Mouse (Mus musculus): ENCODE data around the gene Tbc1d10a. TPM values are rescaled to one million over a fixed set of nuclear protein-coding genes. Genes with fewer than 3 reads are reported as not detected.

The Tbc1d10a gene
- total and polyA plus RNA-seq, 3 experiments = 23.0 to 27.4 TPM; not detected in 1

DNA sequence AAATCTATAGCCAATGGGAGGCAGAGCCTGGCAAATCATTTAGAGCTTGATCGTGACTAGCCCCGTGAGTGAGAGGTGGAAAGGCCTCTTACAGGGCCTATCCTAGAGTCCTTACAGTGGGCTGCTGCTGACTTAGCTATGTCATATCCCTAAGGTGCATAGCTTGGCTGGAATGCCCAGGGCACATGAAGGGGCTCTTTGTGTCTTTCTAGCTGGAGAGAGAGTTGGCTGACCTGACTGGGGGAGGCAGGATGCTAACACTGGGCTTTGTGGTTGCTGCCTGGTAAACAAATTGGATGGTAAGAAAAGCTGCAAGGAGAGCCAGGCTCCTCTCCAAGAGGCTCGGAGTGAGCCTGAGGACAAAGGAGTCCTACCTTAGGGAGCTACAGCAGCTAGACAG is 6.2 kb downstream of the Tbc1d10a start:
- no peaks in the 10 kb centered on the region for H3K27me3 ChIP-seq (ENCODE audit: control insufficient read depth in 1 of 2, insufficient read depth in 2 of 2, low read length in 2 of 2)
- H3K4me3 ChIP-seq (ENCODE audit: control insufficient read depth in 1 of 2, insufficient read depth in 1 of 2, low read depth in 2 of 2, low read length in 2 of 2) = no peak overlapping the region
- no peaks in the 10 kb centered on the region for H3K79me2 ChIP-seq (ENCODE audit: control insufficient read depth, insufficient read depth, low read length, poor library complexity)
- H3K9ac ChIP-seq (ENCODE audit: control insufficient read depth, low read depth, low read length, poor library complexity, severe bottlenecking) = no peak overlapping the region
- TF ChIP-seq ZKSCAN1 (IDR thresholded peaks at IDR 0.05; ENCODE audit: low read depth, low read length) (no peak), MAX (IDR thresholded peaks at IDR 0.05; ENCODE audit: low read length) (no peak), TBP (IDR thresholded peaks at IDR 0.05; ENCODE audit: low read depth, low read length) (no peak), ZNF384 (IDR thresholded peaks at IDR 0.05; ENCODE audit: low read depth, low read length) (no peak), CTCF (IDR thresholded peaks at IDR 0.05 in 2 of 3, conservative IDR thresholded peaks at IDR 0.05 in 1 of 3; ENCODE audit: control insufficient read depth in 1 of 3, insufficient read depth in 1 of 3, low read depth in 2 of 3, low read length in 3 of 3, poor library complexity in 1 of 3, severe bottlenecking in 1 of 3) (no peak), NRF1 (IDR thresholded peaks at IDR 0.05; ENCODE audit: insufficient read depth, low read depth, low read length, poor library complexity, severe bottlenecking) (no peak), USF2 (IDR thresholded peaks at IDR 0.05; ENCODE audit: borderline replicate concordance in 1 of 2, insufficient read depth in 1 of 2, low read depth in 1 of 2, low read length in 2 of 2) (no peak), BHLHE40 (IDR thresholded peaks at IDR 0.05; ENCODE audit: borderline replicate concordance, low read depth, low read length) (no peak), HCFC1 (IDR thresholded peaks at IDR 0.05; ENCODE audit: low read depth, low read length) (no peak), POLR2A (IDR thresholded peaks at IDR 0.05; ENCODE audit: control insufficient read depth in 1 of 2, insufficient read depth in 1 of 2, low read depth in 1 of 2, low read length in 2 of 2, poor library complexity in 1 of 2) (no peak), GATA1 (IDR thresholded peaks at IDR 0.05; ENCODE audit: low read depth, low read length) (no peak), SMC3 (IDR thresholded peaks at IDR 0.05; ENCODE audit: low read depth, low read length) (no peak), NELFE (IDR thresholded peaks at IDR 0.05; ENCODE audit: low read depth, low read length) (no peak), MEF2A (IDR thresholded peaks at IDR 0.05; ENCODE audit: extremely low read depth, insufficient replicate concordance, low read depth, low read length, poor library complexity, severe bottlenecking) (no peak), ETS1 (IDR thresholded peaks at IDR 0.05; ENCODE audit: low read depth, low read length) (no peak)
- peaks cover 0 to 2% of the 10 kb centered on the region in 2 experiments; a peak in 2 of 4 replicates for H3K4me1 ChIP-seq (ENCODE audit: control insufficient read depth in 1 of 2, insufficient read depth in 2 of 2, low read length in 2 of 2)
- no peak for DNase-seq (ENCODE audit: low read depth, low spot score)
- no peaks in the 10 kb centered on the region; a peak in 1 of 4 replicates for H3K36me3 ChIP-seq (ENCODE audit: control insufficient read depth in 1 of 2, insufficient read depth in 2 of 2, low read length in 2 of 2)
- H3K9me3 ChIP-seq (replicated peaks; ENCODE audit: insufficient read depth, low read length) = no peaks in the 10 kb centered on the region
- no peak overlapping the region for H3K27ac ChIP-seq (ENCODE audit: control insufficient read depth, low read depth, low read length)

DNA sequence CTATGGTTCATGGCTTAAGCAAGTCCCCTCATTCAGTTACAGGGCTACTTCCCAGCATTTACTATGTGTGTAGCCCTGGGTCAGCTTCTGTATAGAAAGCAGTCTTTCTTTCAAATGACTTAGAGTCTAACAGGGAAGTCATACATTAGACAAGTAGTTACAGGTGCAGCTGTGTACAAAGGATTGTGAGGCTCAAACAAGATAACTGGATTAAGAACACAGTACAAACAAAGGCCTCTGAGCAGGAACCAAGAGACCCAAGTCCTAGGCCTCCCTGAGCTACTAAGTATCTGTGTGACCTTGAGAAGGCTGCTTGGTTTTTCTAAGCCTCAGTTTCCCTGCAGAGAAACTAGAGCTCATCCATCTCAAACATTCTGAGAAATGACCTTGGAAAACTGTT is 6.8 kb downstream of the Tbc1d10a start:
- no peak overlapping the region for H3K9ac ChIP-seq (ENCODE audit: control insufficient read depth, low read depth, low read length, poor library complexity, severe bottlenecking)
- no peak overlapping the region for H3K4me3 ChIP-seq (ENCODE audit: control insufficient read depth in 1 of 2, insufficient read depth in 1 of 2, low read depth in 2 of 2, low read length in 2 of 2)
- H3K79me2 ChIP-seq (ENCODE audit: control insufficient read depth, insufficient read depth, low read length, poor library complexity) = no peaks in the 10 kb centered on the region
- no peak overlapping the region for H3K27ac ChIP-seq (ENCODE audit: control insufficient read depth, low read depth, low read length)
- no peaks in the 10 kb centered on the region; a peak in 1 of 4 replicates for H3K36me3 ChIP-seq (ENCODE audit: control insufficient read depth in 1 of 2, insufficient read depth in 2 of 2, low read length in 2 of 2)
- DNase-seq (ENCODE audit: low read depth, low spot score) = no peak
- H3K9me3 ChIP-seq (replicated peaks; ENCODE audit: insufficient read depth, low read length) = no peaks in the 10 kb centered on the region
- TF ChIP-seq MAX (IDR thresholded peaks at IDR 0.05; ENCODE audit: low read length) (no peak), NRF1 (IDR thresholded peaks at IDR 0.05; ENCODE audit: insufficient read depth, low read depth, low read length, poor library complexity, severe bottlenecking) (no peak), ELF1 (IDR thresholded peaks at IDR 0.05; ENCODE audit: low read depth, low read length) (no peak), TAL1 (IDR thresholded peaks at IDR 0.05; ENCODE audit: low read length) (no peak), EP300 (IDR thresholded peaks at IDR 0.05; ENCODE audit: low read depth in 1 of 2, low read length in 2 of 2) (no peak), CTCF (IDR thresholded peaks at IDR 0.05 in 2 of 3, conservative IDR thresholded peaks at IDR 0.05 in 1 of 3; ENCODE audit: control insufficient read depth in 1 of 3, insufficient read depth in 1 of 3, low read depth in 2 of 3, low read length in 3 of 3, poor library complexity in 1 of 3, severe bottlenecking in 1 of 3) (no peak), RAD21 (IDR thresholded peaks at IDR 0.05; ENCODE audit: low read depth, low read length) (no peak), MAZ (IDR thresholded peaks at IDR 0.05; ENCODE audit: low read depth, low read length) (no peak), TBP (IDR thresholded peaks at IDR 0.05; ENCODE audit: low read depth, low read length) (no peak), SMC3 (IDR thresholded peaks at IDR 0.05; ENCODE audit: low read depth, low read length) (no peak), ZC3H11A (IDR thresholded peaks at IDR 0.05; ENCODE audit: low read depth, low read length) (no peak), POLR2AphosphoS5 (IDR thresholded peaks at IDR 0.05; ENCODE audit: borderline replicate concordance, low read depth, low read length) (no peak), JUND (IDR thresholded peaks at IDR 0.05; ENCODE audit: low read depth, low read length) (no peak), USF1 (IDR thresholded peaks at IDR 0.05; ENCODE audit: low read depth, low read length) (no peak)
- no peaks in the 10 kb centered on the region for H3K27me3 ChIP-seq (ENCODE audit: control insufficient read depth in 1 of 2, insufficient read depth in 2 of 2, low read length in 2 of 2)
- H3K4me1 ChIP-seq (ENCODE audit: control insufficient read depth in 1 of 2, insufficient read depth in 2 of 2, low read length in 2 of 2) = no peaks in the 10 kb centered on the region
